21 mouse cellular contexts compared by ENCODE assay signal in the genomic region with DNA sequence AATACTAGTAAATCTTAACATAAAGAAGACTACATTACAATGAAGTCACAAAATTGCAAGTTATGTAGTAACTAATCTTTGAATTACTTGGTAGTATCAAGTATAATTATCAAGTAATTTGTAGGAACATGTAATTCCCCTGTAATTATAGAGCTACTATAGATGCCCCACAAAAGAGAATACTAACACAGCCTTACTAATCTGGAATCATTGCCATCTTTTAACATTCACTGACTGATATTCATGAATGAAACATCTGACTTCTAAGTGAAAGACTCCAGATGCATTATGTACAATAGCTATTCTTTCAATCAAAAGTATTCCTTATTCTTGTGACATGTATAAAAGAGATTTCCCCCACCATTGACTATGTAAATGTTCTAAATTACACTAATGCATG.
"Had no signal": no experiment of that assay in that cellular context is flagged by ENCODE, and none has a peak within 500 bp of the region (broad histone marks: within the 10 kb centered on the region; RNA-seq: fewer than 3 reads in every experiment).

No protein-coding gene starts in this region.

- DNase-seq: liver, postnatal 0 days; lung, adult 2 months; lung, postnatal 14 days; lung, postnatal 36 days; retina, postnatal 1 day; right cerebral cortex, adult 18-20 months; right cerebral cortex, postnatal 25 days; right cerebral cortex, postnatal 4 days; spleen, adult 18-20 months; thymus, adult 18-20 months; thymus, postnatal 14 days; thymus, postnatal 36 days had no signal

- H3K27me3 ChIP-seq: lung, embryonic 15.5 days; megakaryocyte, embryonic 14.5 days; midbrain, embryonic 13.5 days; midbrain, embryonic 15.5 days; neural tube, embryonic 13.5 days; neural tube, embryonic 15.5 days had no signal

- H3K27ac ChIP-seq: lung, embryonic 15.5 days; macrophage; midbrain, embryonic 13.5 days; midbrain, embryonic 15.5 days; neural tube, embryonic 13.5 days; neural tube, embryonic 15.5 days had no signal

- ATAC-seq: liver, postnatal 0 days; lung, postnatal 0 days; midbrain, embryonic 13.5 days; midbrain, embryonic 15.5 days had no signal

- H3K4me1 ChIP-seq: lung, embryonic 15.5 days; megakaryocyte, embryonic 14.5 days; midbrain, embryonic 13.5 days; midbrain, embryonic 15.5 days; neural tube, embryonic 13.5 days; neural tube, embryonic 15.5 days had no signal

- H3K9me3 ChIP-seq: lung, embryonic 15.5 days; megakaryocyte, embryonic 14.5 days; midbrain, embryonic 13.5 days; midbrain, embryonic 15.5 days; neural tube, embryonic 13.5 days; neural tube, embryonic 15.5 days had no signal

- H3K36me3 ChIP-seq: lung, embryonic 15.5 days; midbrain, embryonic 13.5 days; midbrain, embryonic 15.5 days; neural tube, embryonic 13.5 days; neural tube, embryonic 15.5 days had no signal

- H3K4me2 ChIP-seq: lung, embryonic 15.5 days; midbrain, embryonic 11.5 days; midbrain, embryonic 13.5 days; midbrain, embryonic 15.5 days; neural tube, embryonic 13.5 days; neural tube, embryonic 15.5 days had no signal

- H3K9ac ChIP-seq: liver, postnatal 0 days; lung, embryonic 15.5 days; midbrain, embryonic 13.5 days; midbrain, embryonic 15.5 days; neural tube, embryonic 13.5 days; neural tube, embryonic 15.5 days had no signal

- H3K4me3 ChIP-seq: lung, embryonic 15.5 days; megakaryocyte, embryonic 14.5 days; midbrain, embryonic 13.5 days; midbrain, embryonic 15.5 days; neural tube, embryonic 13.5 days; neural tube, embryonic 15.5 days had no signal
